Mouse (Mus musculus) limb, embryonic 14.5 days (tissue): ENCODE results near the gene Phgr1. TPM values are rescaled to one million over a fixed set of nuclear protein-coding genes. Genes with fewer than 3 reads are reported as not detected.

ENCODE experiments used
- ATAC-seq: fragments of 200-750 bp; cut with Nextera tagmentation; 2 replicates; pipeline ENCODE4 v1.8.0; 2017; ENCODE audit warnings: low read depth, moderate number of reproducible peaks, moderate TSS enrichment; ENCODE audit not compliant: low FRiP score
- DNase-seq: peaks from one replicate; pipeline ENCODE4 v3.0.0-alpha.2; 2015; ENCODE audit warnings: low spot score
- H3K27ac ChIP-seq: fragments of 300-500 bp; sonication (generic); replicated peaks from 2 replicates; pipeline ENCODE4 v1.5.1; 2014; ENCODE audit warnings: low read depth, mild to moderate bottlenecking, low read length, moderate library complexity, mixed read lengths
- H3K27me3 ChIP-seq: fragments of 300-500 bp; sonication (generic); 2 replicates; pipeline ENCODE4 v1.6.1; 2014; ENCODE audit warnings: low read length, mixed read lengths; ENCODE audit not compliant: control insufficient read depth, insufficient read depth
- H3K36me3 ChIP-seq: fragments of 300-500 bp; sonication (generic); 2 replicates; pipeline ENCODE4 v1.6.1; 2014; ENCODE audit warnings: mild to moderate bottlenecking, low read length, moderate library complexity, mixed read lengths; ENCODE audit not compliant: control insufficient read depth, insufficient read depth
- H3K4me1 ChIP-seq: fragments of 300-500 bp; sonication (generic); 2 replicates; pipeline ENCODE4 v1.6.1; 2014; ENCODE audit warnings: antibody characterized with exemption, low read length, mixed read lengths; ENCODE audit not compliant: control insufficient read depth, insufficient read depth
- H3K4me2 ChIP-seq: fragments of 300-500 bp; sonication (generic); replicated peaks from 2 replicates; pipeline ENCODE4 v1.6.1; 2014; ENCODE audit warnings: low read depth, mild to moderate bottlenecking, low read length, moderate library complexity; ENCODE audit not compliant: severe bottlenecking
- H3K4me3 ChIP-seq: fragments of 300-500 bp; sonication (generic); replicated peaks from 2 replicates; pipeline ENCODE4 v1.5.1; 2014; ENCODE audit warnings: low read length
- H3K9ac ChIP-seq: fragments of 300-500 bp; sonication (generic); 2 replicates; pipeline ENCODE4 v1.6.1; 2014; ENCODE audit warnings: mild to moderate bottlenecking, low read depth, low read length, moderate library complexity; ENCODE audit not compliant: severe bottlenecking
- H3K9me3 ChIP-seq: fragments of 300-500 bp; sonication (generic); 2 replicates; pipeline ENCODE4 v1.6.1; 2016; ENCODE audit warnings: low read length; ENCODE audit not compliant: control insufficient read depth
- POLR2A ChIP-seq: fragments of 200-500 bp; IDR thresholded peaks from 2 replicates; pipeline ENCODE4 v1.8.0; 2012; ENCODE audit warnings: inconsistent platforms, mild to moderate bottlenecking, moderate library complexity, borderline replicate concordance; ENCODE audit not compliant: insufficient read depth, insufficient read length; ENCODE audit errors: extremely low read depth
- WGBS: fragments of 180-500 bp; shearing (Covaris S2); extraction: QIAGEN DNeasy Blood & Tissue Kit; methylation state at CpG from one replicate; pipeline ENCODE4 v1.1.7; 2014; 5-methylcytosine and 5-hydroxymethylcytosine counted together
- polyA plus RNA-seq, 2 experiments: library from polyadenylated mRNA; depleted of rRNA in 1 of 2; stranded (reverse) in 1 of 2; unstranded in 1 of 2; fragments of >200 nt; fragmentation: Nextera tagmentation in 1 of 2; extraction: Ambion mirVana in 1 of 2; gene quantifications; 2 replicates each; pipeline versions ENCODE4 v1.2.1 to v1.2.3; 2012 to 2014

Phgr1 gene
- polyA plus RNA-seq, 2 experiments: not detected

- DNase-seq (peak; percentile 89), ATAC-seq (peak; percentile 93)
- Histone ChIP-seq H3K9me3 (no peaks in the 10 kb centered on the region), H3K4me2 (peak within 1 kb of the TSS; percentile 70), H3K4me1 (peaks cover 4% of the 10 kb centered on the region; the same call in 1 of the 2 replicates), H3K27me3 (no peaks in the 10 kb centered on the region), H3K27ac (no peak within 1 kb of the TSS), H3K4me3 (peak within 1 kb of the TSS; percentile 37), H3K9ac (no peak within 1 kb of the TSS), H3K36me3 (no peaks in the 10 kb centered on the region)
- 14% methylated on average over 38 of the region's 39 CpGs for WGBS
- TF ChIP-seq POLR2A: no peak
Observed at GRCm38 (mm10) chr2:118779504-118780480, 7.2 kb downstream of the Phgr1 start, which contains the start of gene Disp2. Disp2 (plus strand) TSS chr2:118779719.

- Histone ChIP-seq H3K36me3 (no peaks in the 10 kb centered on the region), H3K27ac (no peak overlapping the region), H3K4me3 (no peak overlapping the region), H3K9me3 (no peaks in the 10 kb centered on the region), H3K27me3 (no peaks in the 10 kb centered on the region), H3K9ac (no peak overlapping the region), H3K4me2 (no peak overlapping the region), H3K4me1 (peaks cover 4% of the 10 kb centered on the region; the same call in 1 of the 2 replicates)
- WGBS: 78% methylated on average over 1 of the region's 1 CpGs
- no peak for TF ChIP-seq POLR2A
- no peak for ATAC-seq
- no peak for DNase-seq
Observed at GRCm38 (mm10) chr2:118781115-118781514, 8.5 kb downstream of the Phgr1 start.

DNA sequence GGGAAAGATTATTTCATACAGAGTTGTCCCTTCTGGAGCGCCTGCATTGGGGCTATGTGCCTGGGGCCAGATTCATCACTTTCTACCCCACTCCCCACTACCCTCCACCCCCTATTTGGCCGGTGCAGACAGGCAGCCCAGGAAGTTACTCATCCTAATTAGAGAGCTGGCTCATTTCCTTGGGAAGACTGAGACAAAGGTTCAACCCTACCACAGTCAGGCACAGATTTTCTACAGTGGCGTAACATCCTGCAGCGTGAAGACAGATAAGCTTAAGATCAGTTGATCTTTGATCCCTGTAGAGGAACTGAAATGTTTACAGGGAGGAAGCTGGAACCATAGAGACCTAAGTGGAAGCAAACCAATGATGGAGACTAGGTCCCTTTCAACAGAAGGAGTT lies 9.7 kb downstream of the Phgr1 start:
- TF ChIP-seq POLR2A: no peak
- DNase-seq: no peak
- WGBS: 67% methylated on average over 4 of the region's 4 CpGs

GRCm38 (mm10) chr2:118783093-118783492 lies 10.5 kb downstream of the Phgr1 start:
- Histone ChIP-seq H3K27ac (no peak overlapping the region), H3K36me3 (no peaks in the 10 kb centered on the region), H3K4me1 (peaks cover 4% of the 10 kb centered on the region; the same call in 1 of the 2 replicates), H3K4me2 (no peak overlapping the region), H3K9ac (no peak overlapping the region), H3K4me3 (no peak overlapping the region), H3K27me3 (no peaks in the 10 kb centered on the region), H3K9me3 (no peaks in the 10 kb centered on the region)
- DNase-seq (no peak), ATAC-seq (no peak)
- WGBS: 54% methylated on average over 5 of the region's 5 CpGs
- no peak for TF ChIP-seq POLR2A

More for the DNA sequence above, 9.7 kb downstream of the Phgr1 start:
- H3K4me1 ChIP-seq: peaks cover 4% of the 10 kb centered on the region; the same call in 1 of the 2 replicates
- no peaks in the 10 kb centered on the region for H3K27me3 ChIP-seq
- H3K27ac ChIP-seq: no peak overlapping the region
- no peak overlapping the region for H3K4me2 ChIP-seq
- H3K9ac ChIP-seq: no peak overlapping the region
- no peak overlapping the region for H3K4me3 ChIP-seq
- no peak for ATAC-seq
- H3K9me3 ChIP-seq: no peaks in the 10 kb centered on the region
- no peaks in the 10 kb centered on the region for H3K36me3 ChIP-seq

GRCm38 (mm10) chr2:118783663-118784062 lies 11.1 kb downstream of the Phgr1 start:
- DNase-seq (no peak), ATAC-seq (no peak)
- no peak overlapping the region for H3K4me3 ChIP-seq
- H3K4me2 ChIP-seq: no peak overlapping the region
- H3K27ac ChIP-seq: no peak overlapping the region
- no peak overlapping the region for H3K9ac ChIP-seq
- no peaks in the 10 kb centered on the region for H3K27me3 ChIP-seq
- H3K9me3 ChIP-seq: no peaks in the 10 kb centered on the region
- TF ChIP-seq POLR2A: no peak
- peaks cover 4% of the 10 kb centered on the region; the same call in 1 of the 2 replicates for H3K4me1 ChIP-seq
- H3K36me3 ChIP-seq: no peaks in the 10 kb centered on the region
- WGBS: 84% methylated on average over 7 of the region's 7 CpGs
